Mouse (Mus musculus) bone marrow macrophage, adult 2 months (primary cell): ENCODE measurements around the gene Rcsd1. TPM values are rescaled to one million over a fixed set of nuclear protein-coding genes. Genes with fewer than 3 reads are reported as not detected.

Experiments used
- H3K27ac ChIP-seq: 2 replicates; pipeline ENCODE4 v1.5.1; 2012; ENCODE audit warnings: low read depth, low read length; ENCODE audit not compliant: insufficient read depth
- H3K4me1 ChIP-seq: 2 replicates; pipeline ENCODE4 v1.6.1; 2012; ENCODE audit warnings: low read length; ENCODE audit not compliant: control insufficient read depth, insufficient read depth
- H3K4me3 ChIP-seq: 2 replicates; pipeline ENCODE4 v1.5.1; 2012; ENCODE audit warnings: mild to moderate bottlenecking, low read length, moderate library complexity; ENCODE audit not compliant: insufficient read depth
- CTCF ChIP-seq: IDR thresholded peaks from 2 replicates; pipeline ENCODE4 v1.5.1; 2012; ENCODE audit warnings: low read depth, mild to moderate bottlenecking, low read length, moderate library complexity
- POLR2A ChIP-seq: IDR thresholded peaks from 2 replicates; pipeline ENCODE4 v1.6.1; 2012; ENCODE audit warnings: mild to moderate bottlenecking, low read depth, low read length, borderline replicate concordance
- polyA plus RNA-seq: library from polyadenylated mRNA; stranded (reverse); fragments of >200 nt; gene quantifications from 2 replicates; pipeline ENCODE4 v1.2.4, GENCODE M21; 2012; ENCODE audit not compliant: missing spikeins, insufficient read depth, insufficient read length

Rcsd1 gene
- polyA plus RNA-seq: 59.7 and 60.3 TPM in 2 replicates

DNA sequence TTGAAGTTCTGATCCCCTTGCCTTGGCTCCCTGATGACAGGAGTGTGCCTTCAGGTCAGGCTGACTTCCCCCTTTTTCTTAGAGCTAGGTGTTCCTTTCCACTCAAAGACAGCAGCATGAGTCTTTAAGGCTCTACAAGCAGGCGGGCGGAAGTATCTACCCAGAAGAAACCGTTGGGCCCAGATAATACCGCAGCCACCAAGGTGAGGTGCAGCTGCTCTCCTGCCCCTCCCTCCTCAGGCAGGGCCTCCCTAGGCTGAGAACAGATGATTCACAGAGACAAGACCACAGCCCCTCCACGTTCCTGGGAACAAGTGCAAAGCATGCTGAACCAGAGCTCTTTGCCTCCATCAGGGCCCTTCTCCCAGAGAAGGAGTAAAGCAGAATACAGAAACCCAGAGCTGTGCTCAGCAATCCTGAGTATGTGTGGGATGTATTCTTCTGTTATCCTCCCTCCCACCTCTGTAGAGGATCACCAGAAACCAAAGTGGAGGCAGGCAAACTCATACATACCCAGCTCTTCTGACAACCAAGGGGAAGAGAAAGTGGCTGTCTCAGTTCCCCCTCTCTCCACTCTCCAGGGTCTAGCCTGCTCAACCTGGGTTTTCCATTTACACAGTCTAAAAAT is at the start of gene Rcsd1:
Rcsd1 (minus strand) TSS at position 129 of the 628 bp plus-strand sequence.
- Histone ChIP-seq H3K4me3 (no peak within 1 kb of the TSS), H3K27ac (no peak within 1 kb of the TSS)
- TF ChIP-seq CTCF: no peak
- no peak for TF ChIP-seq POLR2A

DNA sequence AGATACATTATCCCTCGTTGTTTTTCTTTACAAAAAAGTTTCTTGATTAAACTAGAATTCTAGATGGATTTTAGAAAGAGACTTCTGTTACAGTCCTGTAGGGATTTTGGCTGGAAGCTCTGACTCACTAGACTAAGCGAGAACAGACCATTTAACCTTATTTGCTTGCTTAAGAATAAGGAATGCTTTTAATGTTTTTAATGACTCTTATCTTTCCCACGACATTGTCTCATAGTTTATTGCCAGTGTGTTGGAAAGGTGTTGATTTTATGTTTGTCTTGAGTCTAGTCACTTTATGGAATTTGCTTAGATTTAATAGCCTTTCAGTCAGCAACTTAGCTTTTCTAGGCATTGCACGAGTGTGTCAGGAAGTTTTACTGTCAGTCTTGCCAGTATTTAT is 45.6 kb upstream of the Rcsd1 start:
- H3K27ac ChIP-seq: no peak overlapping the region

More for the DNA sequence above, at the start of gene Rcsd1:
- peaks cover 25% of the 10 kb centered on the region for H3K4me1 ChIP-seq

GRCm38 (mm10) chr1:165754205-165754604 is 44.6 kb upstream of the Rcsd1 start:
- Histone ChIP-seq H3K27ac (no peak overlapping the region), H3K4me1 (peaks cover 7% of the 10 kb centered on the region), H3K4me3 (no peak overlapping the region)
- TF ChIP-seq POLR2A (no peak), CTCF (no peak)

More for the DNA sequence above, 45.6 kb upstream of the Rcsd1 start:
- Histone ChIP-seq H3K4me3 (no peak overlapping the region), H3K4me1 (peaks cover 7% of the 10 kb centered on the region)
- TF ChIP-seq CTCF: no peak
- no peak for TF ChIP-seq POLR2A

DNA sequence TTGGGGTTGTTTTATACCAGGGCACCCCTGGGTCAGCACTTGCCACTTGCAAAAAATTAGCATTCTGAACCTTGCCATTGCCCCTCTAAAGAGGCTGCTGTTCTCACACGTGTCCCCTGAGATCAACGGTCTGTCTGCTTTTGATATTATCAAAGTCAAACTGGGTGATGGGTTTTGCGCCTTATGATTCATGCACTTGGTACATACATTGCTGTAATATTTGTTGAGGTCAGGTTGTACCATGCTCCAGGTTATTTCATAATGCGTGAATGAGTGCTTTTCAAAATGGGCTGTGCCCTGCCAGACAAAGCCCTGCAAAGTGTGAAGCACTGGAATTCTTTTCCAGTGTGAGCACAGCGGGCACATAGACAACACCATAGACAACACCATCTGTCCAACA is 42.3 kb upstream of the Rcsd1 start:
- no peak overlapping the region for H3K27ac ChIP-seq
- TF ChIP-seq POLR2A: no peak
- no peak for TF ChIP-seq CTCF
- H3K4me1 ChIP-seq: peaks cover 5% of the 10 kb centered on the region

DNA sequence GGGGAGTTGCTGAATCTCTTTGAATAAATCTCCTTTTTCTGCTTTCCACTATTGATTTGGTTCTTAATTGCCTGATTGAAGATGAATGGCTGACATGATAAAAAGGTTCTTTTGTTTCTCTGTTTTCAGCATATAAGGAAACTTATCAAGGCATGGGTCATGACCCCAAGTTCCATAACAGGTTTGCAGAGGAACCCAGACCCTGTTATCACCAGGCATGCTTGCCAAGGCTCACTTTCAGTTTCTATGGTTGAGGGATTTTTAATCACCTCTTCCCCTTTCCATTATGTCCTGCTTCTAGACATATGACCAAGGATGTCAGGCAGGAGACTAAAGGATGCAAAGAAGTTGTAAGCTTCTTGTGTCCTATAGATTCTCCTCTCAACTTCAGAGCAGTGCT is 41.6 kb upstream of the Rcsd1 start:
- TF ChIP-seq CTCF: no peak
- TF ChIP-seq POLR2A: no peak
- no peak overlapping the region for H3K27ac ChIP-seq
- peaks cover 5% of the 10 kb centered on the region for H3K4me1 ChIP-seq
- H3K4me3 ChIP-seq: no peak overlapping the region

More for the DNA sequence above, 42.3 kb upstream of the Rcsd1 start:
- H3K4me3 ChIP-seq: no peak overlapping the region

GRCm38 (mm10) chr1:165748053-165748452 is 38.5 kb upstream of the Rcsd1 start:
- peaks cover 5% of the 10 kb centered on the region for H3K4me1 ChIP-seq
- no peak overlapping the region for H3K27ac ChIP-seq
- no peak overlapping the region for H3K4me3 ChIP-seq
- no peak for TF ChIP-seq POLR2A
- TF ChIP-seq CTCF: no peak

GRCm38 (mm10) chr1:165741989-165742388 is 32.4 kb upstream of the Rcsd1 start:
- Histone ChIP-seq H3K4me3 (no peak overlapping the region), H3K27ac (no peak overlapping the region), H3K4me1 (peaks cover 10% of the 10 kb centered on the region)
- TF ChIP-seq CTCF (no peak), POLR2A (no peak)

- TF ChIP-seq POLR2A (no peak), CTCF (no peak)
- no peak overlapping the region for H3K27ac ChIP-seq
- no peak overlapping the region for H3K4me3 ChIP-seq
- peaks cover 25% of the 10 kb centered on the region for H3K4me1 ChIP-seq
These were observed 29.4 kb upstream of the Rcsd1 start for GRCm38 (mm10) chr1:165738985-165739384.

DNA sequence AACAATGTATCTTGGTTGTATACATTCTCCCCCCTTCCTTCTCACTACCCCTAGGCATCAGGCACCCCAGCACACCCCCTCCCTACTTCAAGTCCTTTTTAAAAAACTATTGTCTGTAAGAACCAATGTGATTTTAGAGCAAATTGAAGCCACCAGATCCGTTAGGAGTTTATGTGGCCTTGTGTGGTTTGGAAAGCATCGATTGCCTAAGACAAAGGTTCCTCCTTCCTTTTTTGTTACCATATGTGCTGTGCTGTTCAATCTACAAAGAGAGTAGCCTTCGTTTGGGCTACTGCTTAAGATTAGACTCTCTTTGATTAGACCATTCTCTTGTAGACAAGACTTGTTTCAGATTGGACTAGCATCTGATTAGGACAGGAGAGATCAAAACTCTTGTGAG is 28.3 kb upstream of the Rcsd1 start:
- Histone ChIP-seq H3K4me1 (peaks cover 25% of the 10 kb centered on the region), H3K27ac (peak overlapping the region; percentile 89), H3K4me3 (no peak overlapping the region)
- TF ChIP-seq CTCF (no peak), POLR2A (no peak)

DNA sequence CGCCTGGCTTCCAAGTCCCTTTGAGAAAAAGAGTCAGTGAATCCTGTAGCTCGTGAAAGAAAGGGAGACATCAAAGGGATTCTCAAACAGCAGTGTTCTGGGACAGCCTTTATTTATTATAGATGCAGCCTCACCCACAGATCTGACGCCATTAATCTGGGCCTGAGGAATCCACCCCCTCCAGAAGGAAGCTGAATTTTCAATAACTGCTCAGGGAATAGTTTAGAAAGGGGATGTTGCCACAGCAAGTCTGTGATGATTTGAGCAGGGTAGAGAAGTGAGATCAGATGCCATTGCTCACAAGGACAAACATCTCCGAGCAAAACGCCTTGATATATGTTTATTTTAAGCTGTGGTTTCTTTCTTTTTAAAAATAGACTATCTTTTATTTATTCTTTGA is 27.9 kb upstream of the Rcsd1 start:
- Histone ChIP-seq H3K27ac (peak overlapping the region; percentile 89), H3K4me3 (no peak overlapping the region), H3K4me1 (peaks cover 25% of the 10 kb centered on the region)
- TF ChIP-seq CTCF: no peak
- no peak for TF ChIP-seq POLR2A
